Mouse (Mus musculus): ENCODE results near the gene Zfhx3.

Gene Zfhx3

GRCm38 (mm10) chr8:108698101-108698660, 755.7 kb downstream of the Zfhx3 start:
- no peak for DNase-seq (ENCODE audit: low read depth, low spot score)

- no peak for DNase-seq (ENCODE audit: low read depth, low spot score)
Measured at GRCm38 (mm10) chr8:108699011-108699410, 756.6 kb downstream of the Zfhx3 start.

GRCm38 (mm10) chr8:108699454-108700345, 757.3 kb downstream of the Zfhx3 start:
- DNase-seq (ENCODE audit: low read depth, low spot score), result no peak

- DNase-seq (ENCODE audit: low read depth, low spot score), result no peak
Measured at GRCm38 (mm10) chr8:108701381-108702175, 759.1 kb downstream of the Zfhx3 start.

GRCm38 (mm10) chr8:108702201-108702600, 759.8 kb downstream of the Zfhx3 start:
- DNase-seq (ENCODE audit: low read depth, low spot score), result no peak

- no peak for DNase-seq (ENCODE audit: low read depth, low spot score)
Measured at GRCm38 (mm10) chr8:108705751-108706150, 763.3 kb downstream of the Zfhx3 start.

GRCm38 (mm10) chr8:108706491-108706847, 764.0 kb downstream of the Zfhx3 start:
- DNase-seq (ENCODE audit: low read depth, low spot score), result no peak

GRCm38 (mm10) chr8:108706848-108707541, 764.6 kb downstream of the Zfhx3 start:
- DNase-seq (ENCODE audit: low read depth, low spot score), result no peak

GRCm38 (mm10) chr8:108707576-108708281, 765.3 kb downstream of the Zfhx3 start:
- no peak for DNase-seq (ENCODE audit: low read depth, low spot score)

GRCm38 (mm10) chr8:108708833-108709387, 766.5 kb downstream of the Zfhx3 start:
- no peak for DNase-seq (ENCODE audit: low read depth, low spot score)

- DNase-seq (ENCODE audit: low read depth, low spot score), result no peak
Measured at GRCm38 (mm10) chr8:108709441-108709840, 767.0 kb downstream of the Zfhx3 start.

GRCm38 (mm10) chr8:108709928-108710606, 767.6 kb downstream of the Zfhx3 start:
- DNase-seq (ENCODE audit: low read depth, low spot score), result no peak

- DNase-seq (ENCODE audit: low read depth, low spot score), result no peak
Measured at GRCm38 (mm10) chr8:108710607-108711489, 768.4 kb downstream of the Zfhx3 start.

GRCm38 (mm10) chr8:108711490-108711793, 769.0 kb downstream of the Zfhx3 start:
- no peak for DNase-seq (ENCODE audit: low read depth, low spot score)

- DNase-seq (ENCODE audit: low read depth, low spot score), result no peak
Measured at GRCm38 (mm10) chr8:108712001-108712411, 769.6 kb downstream of the Zfhx3 start.

- DNase-seq (ENCODE audit: low read depth, low spot score), result no peak
Measured at GRCm38 (mm10) chr8:108712607-108713006, 770.2 kb downstream of the Zfhx3 start.

GRCm38 (mm10) chr8:108713346-108714142, 771.1 kb downstream of the Zfhx3 start:
- DNase-seq (ENCODE audit: low read depth, low spot score), result no peak

- no peak for DNase-seq (ENCODE audit: low read depth, low spot score)
Measured at GRCm38 (mm10) chr8:108714143-108714635, 771.7 kb downstream of the Zfhx3 start.

All from brain, adult 2 months (tissue).